Comparison of ENCODE assay signal across 11 mouse cellular contexts in genomic region chr10:117493824-117494121, GRCm38 (mm10).
DNase-seq lines count a peak whose midpoint lies in the region; ATAC-seq and TF ChIP-seq lines count a peak whose summit lies in the region.
"Had no signal": no experiment of that assay in that cellular context is flagged by ENCODE, and none has a peak within 500 bp of the region (broad histone marks: within the 10 kb centered on the region; RNA-seq: fewer than 3 reads in every experiment).

No protein-coding gene starts in this region.

- H3K27me3 ChIP-seq in hindbrain, embryonic 13.5 days, result no peaks in the 10 kb centered on the region
- H3K27me3 ChIP-seq in hindbrain, embryonic 11.5 days (ENCODE audit: control insufficient read depth, insufficient read depth, low read length), result no peaks in the 10 kb centered on the region
- H3K27me3 ChIP-seq in embryonic facial prominence, embryonic 13.5 days, result no peaks in the 10 kb centered on the region
- H3K27me3 ChIP-seq in liver, embryonic 14.5 days (ENCODE audit: control insufficient read depth, insufficient read depth, low read length), result no peaks in the 10 kb centered on the region
- H3K27me3 ChIP-seq: neural tube, embryonic 15.5 days had no signal

- no peak for TF ChIP-seq EP300 in liver, embryonic 14.5 days (IDR thresholded peaks at IDR 0.05; ENCODE audit: low read depth)

- no peak overlapping the region for H3K4me3 ChIP-seq in hindbrain, embryonic 13.5 days
- no peak overlapping the region for H3K4me3 ChIP-seq in hindbrain, embryonic 11.5 days (ENCODE audit: low read depth, low read length)
- no peak overlapping the region for H3K4me3 ChIP-seq in embryonic facial prominence, embryonic 13.5 days
- H3K4me3 ChIP-seq in liver, embryonic 14.5 days (ENCODE audit: insufficient read depth in 1 of 2, low read depth in 2 of 2, low read length in 2 of 2), result 0 out of 4 replicates have a peak overlapping the region, but pooled peaks of 1 of the 2 experiments have one; percentile 1

- H3K4me2 ChIP-seq in hindbrain, embryonic 13.5 days, result peak overlapping the region; percentile 44; the same call in 1 of the 2 replicates
- no peak overlapping the region for H3K4me2 ChIP-seq in hindbrain, embryonic 11.5 days (replicated peaks; ENCODE audit: low read depth, low read length)
- H3K4me2 ChIP-seq in embryonic facial prominence, embryonic 13.5 days, result peak overlapping the region; percentile 53
- H3K4me2 ChIP-seq in liver, embryonic 14.5 days (ENCODE audit: low read depth), result peak overlapping the region; percentile 29; the same call in 1 of the 2 replicates

- no peak for ATAC-seq in hindbrain, embryonic 13.5 days (ENCODE audit: low FRiP score)
- ATAC-seq in hindbrain, embryonic 11.5 days (ENCODE audit: low FRiP score), result no peak
- peak; percentile 84 for ATAC-seq in CD4-positive, CD25-positive, alpha-beta regulatory T cell, adult 4 months
- no peak for ATAC-seq in embryonic facial prominence, embryonic 13.5 days (ENCODE audit: insufficient number of reproducible peaks, insufficient read depth, low FRiP score, low TSS enrichment, low read depth)
- no peak for ATAC-seq in liver, embryonic 14.5 days (ENCODE audit: insufficient read depth)

- H3K9ac ChIP-seq in hindbrain, embryonic 13.5 days, result no peak overlapping the region
- no peak overlapping the region for H3K9ac ChIP-seq in hindbrain, embryonic 11.5 days (ENCODE audit: low read depth, low read length)
- H3K9ac ChIP-seq in embryonic facial prominence, embryonic 13.5 days, result no peak overlapping the region
- H3K9ac ChIP-seq in liver, embryonic 14.5 days (replicated peaks), result no peak overlapping the region
- H3K9ac ChIP-seq: neural tube, embryonic 15.5 days had no signal

- no peaks in the 10 kb centered on the region for H3K9me3 ChIP-seq in hindbrain, embryonic 13.5 days
- no peaks in the 10 kb centered on the region for H3K9me3 ChIP-seq in hindbrain, embryonic 11.5 days (ENCODE audit: control insufficient read depth, low read length)
- H3K9me3 ChIP-seq in embryonic facial prominence, embryonic 13.5 days, result no peaks in the 10 kb centered on the region
- H3K9me3 ChIP-seq in liver, embryonic 14.5 days (ENCODE audit: control insufficient read depth, low read length), result no peaks in the 10 kb centered on the region
- H3K9me3 ChIP-seq: G1E; neural tube, embryonic 15.5 days had no signal

- no peaks in the 10 kb centered on the region for H3K4me1 ChIP-seq in hindbrain, embryonic 13.5 days (replicated peaks)
- H3K4me1 ChIP-seq in hindbrain, embryonic 11.5 days (replicated peaks; ENCODE audit: control insufficient read depth, insufficient read depth, low read length), result no peaks in the 10 kb centered on the region
- peaks cover 6% of the 10 kb centered on the region; the same call in 1 of the 2 replicates for H3K4me1 ChIP-seq in embryonic facial prominence, embryonic 13.5 days
- peaks cover 0 to 4% of the 10 kb centered on the region in 2 experiments; a peak in 3 of 4 replicates for H3K4me1 ChIP-seq in liver, embryonic 14.5 days (replicated peaks; ENCODE audit: control insufficient read depth in 2 of 2, insufficient read depth in 2 of 2, low read length in 1 of 2)

- 50% methylated on average over 2 of the region's 5 CpGs for WGBS in hindbrain, embryonic 13.5 days
- 69% methylated on average over 1 of the region's 5 CpGs for WGBS in hindbrain, embryonic 11.5 days
- 10% methylated on average over 2 of the region's 5 CpGs for WGBS in embryonic facial prominence, embryonic 13.5 days
- 0% methylated on average over 1 of the region's 5 CpGs for WGBS in liver, embryonic 14.5 days (ENCODE audit: insufficient replicate concordance)

- no peak overlapping the region for H3K27ac ChIP-seq in hindbrain, embryonic 13.5 days
- no peak overlapping the region for H3K27ac ChIP-seq in hindbrain, embryonic 11.5 days (ENCODE audit: low read depth, low read length)
- H3K27ac ChIP-seq in embryonic facial prominence, embryonic 13.5 days, result 0 out of 2 replicates have a peak overlapping the region, but pooled peaks have one; percentile 16
- H3K27ac ChIP-seq in liver, embryonic 14.5 days, result no peak overlapping the region
- H3K27ac ChIP-seq: neural tube, embryonic 15.5 days had no signal

- no peak for TF ChIP-seq CTCF in liver, embryonic 14.5 days (IDR thresholded peaks at IDR 0.05; ENCODE audit: low read depth)

- no peaks in the 10 kb centered on the region for H3K36me3 ChIP-seq in hindbrain, embryonic 13.5 days
- H3K36me3 ChIP-seq in hindbrain, embryonic 11.5 days (ENCODE audit: control insufficient read depth, insufficient read depth, low read length), result no peaks in the 10 kb centered on the region
- no peaks in the 10 kb centered on the region for H3K36me3 ChIP-seq in embryonic facial prominence, embryonic 13.5 days
- no peaks in the 10 kb centered on the region for H3K36me3 ChIP-seq in liver, embryonic 14.5 days (replicated peaks; ENCODE audit: control insufficient read depth, insufficient read depth, low read depth)
- H3K36me3 ChIP-seq: G1E; neural tube, embryonic 15.5 days had no signal

- DNase-seq in hindbrain, embryonic 11.5 days (ENCODE audit: low spot score), result no peak
- no peak for DNase-seq in liver, embryonic 14.5 days (ENCODE audit: low read depth in 3 of 3, low spot score in 3 of 3)
- DNase-seq in cerebellum, postnatal 10 days, result no peak
- DNase-seq in kidney, adult 8-10 months, result no peak
- DNase-seq: cerebellum, adult 18-20 months; gastrocnemius, postnatal 25 days had no signal
